Mouse (Mus musculus): ENCODE measurements around the gene Ctsj.
"Not testable (repeated sequence)": the region's sequence is repeated elsewhere in the genome, so short reads cannot be mapped to it uniquely, and the experiment has no call there.

Ctsj gene

DNA sequence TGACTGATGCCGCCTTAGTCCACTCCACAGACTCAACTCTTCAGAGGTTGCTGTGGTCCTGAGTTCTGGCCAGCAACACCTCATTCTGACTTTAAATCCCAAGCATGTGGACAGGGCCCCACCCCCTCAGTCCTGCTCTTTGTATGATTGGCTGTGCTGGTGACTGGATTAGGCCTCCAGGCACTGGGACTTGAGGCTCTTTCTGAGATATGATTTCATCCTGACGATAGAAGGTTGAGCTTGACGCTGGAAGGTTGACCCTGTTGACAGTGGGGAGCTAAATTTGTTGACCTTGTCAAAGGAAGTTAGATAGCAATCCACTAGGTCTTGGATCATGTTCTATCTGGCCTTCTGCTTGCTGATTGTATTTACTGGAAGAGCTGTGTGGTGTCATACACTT lies at the start of gene Ctsj:
Gene Ctsj, minus strand, starts transcription at position 101 of the 400 bp plus-strand sequence.
- DNase-seq (ENCODE audit: low spot score): no peak

DNA sequence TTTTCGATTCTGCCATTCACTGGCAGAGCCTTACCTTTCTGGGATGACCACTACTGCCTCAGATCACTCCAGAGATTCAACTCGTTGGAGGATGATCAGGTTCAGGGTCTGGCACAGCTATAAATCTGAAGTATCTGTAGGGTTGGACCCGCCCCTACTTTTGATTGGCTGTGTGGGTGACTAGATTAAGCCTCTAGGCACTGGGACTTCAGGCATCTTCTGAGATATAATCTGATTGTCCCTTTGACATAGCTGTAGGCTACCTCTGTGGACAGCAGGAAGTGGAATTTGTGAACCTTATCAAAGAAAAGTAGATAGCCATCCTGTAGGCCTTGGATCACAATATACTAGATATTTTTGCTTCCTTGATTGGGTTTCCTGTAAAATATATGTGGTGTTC lies 34.8 kb upstream of the Ctsj start, which contains the start of gene Ctsq:
Gene Ctsq, minus strand, starts transcription at position 101 of the 400 bp plus-strand sequence.
- DNase-seq (ENCODE audit: low spot score): no peak

DNA sequence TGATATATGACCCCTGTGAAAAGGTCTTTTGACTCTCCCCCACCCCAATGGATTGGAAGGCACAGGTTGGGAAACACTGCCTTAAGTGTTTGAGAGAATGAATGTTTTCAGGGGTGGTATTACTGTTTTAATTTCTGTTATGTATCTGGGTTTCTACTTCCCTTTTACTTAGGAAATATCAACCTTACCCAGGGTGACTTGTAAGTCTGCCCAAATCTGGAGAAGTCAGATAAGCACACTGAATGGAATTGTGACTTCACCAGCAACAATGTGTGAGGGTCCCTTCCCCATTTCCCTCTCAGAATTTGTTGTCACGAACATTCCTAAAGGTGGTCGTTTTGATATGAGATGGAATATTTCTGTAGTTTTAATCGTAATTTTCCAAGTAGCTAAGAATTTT lies 17.0 kb upstream of the Ctsj start:
- DNase-seq (ENCODE audit: low spot score): no peak

GRCm38 (mm10) chr13:61021844-61022243 lies 16.1 kb upstream of the Ctsj start:
- DNase-seq (ENCODE audit: low spot score): no peak

- DNase-seq (ENCODE audit: low spot score): no peak
Measured at GRCm38 (mm10) chr13:61010171-61010570, 4.4 kb upstream of the Ctsj start.

DNA sequence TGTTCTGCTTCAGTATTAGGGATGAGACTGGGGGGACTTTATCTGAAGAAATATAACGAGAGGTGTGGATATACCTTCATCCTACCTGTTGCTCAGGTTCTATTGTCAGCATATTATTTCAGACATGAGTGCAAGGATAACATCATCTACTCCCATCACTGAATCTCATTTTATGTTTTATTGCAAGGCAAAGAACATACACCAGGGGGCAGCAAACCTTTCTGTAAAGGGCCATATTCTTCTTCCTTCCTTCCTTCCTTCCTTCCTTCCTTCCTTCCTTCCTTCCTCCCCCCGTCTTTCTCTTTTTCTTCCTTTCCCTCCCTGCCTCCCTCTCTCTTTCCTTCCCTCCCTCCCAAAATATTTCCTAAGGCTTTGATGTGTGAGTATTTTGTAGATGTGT lies 8.2 kb downstream of the Ctsj start:
- DNase-seq (ENCODE audit: low spot score): no peak

DNA sequence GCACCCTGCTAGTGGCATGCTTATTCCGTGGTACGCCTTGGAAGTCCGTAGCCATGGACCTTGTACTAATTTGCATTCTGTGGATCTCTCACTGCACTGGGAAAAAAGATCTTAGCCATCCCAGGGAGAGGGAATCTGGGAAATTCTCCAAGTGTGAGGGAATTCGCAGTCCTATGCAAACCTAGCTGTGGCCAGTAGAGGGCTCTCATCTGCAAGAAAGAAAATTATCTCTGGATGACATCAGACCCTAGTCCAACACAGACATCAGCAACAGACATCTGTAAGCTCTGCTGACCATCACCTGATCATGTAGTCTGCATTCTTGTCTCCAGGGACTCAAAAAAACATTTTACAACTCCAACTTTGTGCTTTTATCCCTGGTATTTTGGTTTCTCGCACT lies 18.8 kb downstream of the Ctsj start:
- DNase-seq (ENCODE audit: low spot score): not testable (repeated sequence)

DNA sequence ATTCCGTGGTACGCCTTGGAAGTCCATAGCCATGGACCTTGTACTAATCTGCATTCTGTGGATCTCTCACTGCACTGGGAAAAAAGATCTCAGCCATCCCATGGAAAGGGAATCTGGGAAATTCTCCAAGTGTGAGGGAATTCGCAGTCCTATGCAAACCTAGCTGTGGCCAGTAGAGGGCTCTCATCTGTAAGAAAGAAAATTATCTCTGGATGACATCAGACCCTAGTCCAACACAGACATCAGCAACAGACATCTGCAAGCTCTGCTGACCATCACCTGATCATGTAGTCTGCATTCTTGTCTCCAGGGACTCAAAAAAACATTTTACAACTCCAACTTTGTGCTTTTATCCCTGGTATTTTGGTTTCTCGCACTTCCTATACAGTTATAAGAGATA lies 33.4 kb downstream of the Ctsj start:
- not testable (repeated sequence) for DNase-seq (ENCODE audit: low spot score)

DNA sequence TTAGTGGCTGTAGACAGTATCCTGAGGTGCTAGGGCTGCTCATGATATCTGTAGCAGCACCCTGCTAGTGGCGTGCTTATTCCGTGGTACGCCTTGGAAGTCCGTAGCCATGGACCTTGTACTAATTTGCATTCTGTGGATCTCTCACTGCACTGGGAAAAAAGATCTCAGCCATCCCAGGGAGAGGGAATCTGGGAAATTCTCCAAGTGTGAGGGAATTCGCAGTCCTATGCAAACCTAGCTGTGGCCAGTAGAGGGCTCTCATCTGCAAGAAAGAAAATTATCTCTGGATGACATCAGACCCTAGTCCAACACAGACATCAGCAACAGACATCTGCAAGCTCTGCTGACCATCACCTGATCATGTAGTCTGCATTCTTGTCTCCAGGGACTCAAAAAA lies 41.8 kb downstream of the Ctsj start:
- not testable (repeated sequence) for DNase-seq (ENCODE audit: low spot score)

DNA sequence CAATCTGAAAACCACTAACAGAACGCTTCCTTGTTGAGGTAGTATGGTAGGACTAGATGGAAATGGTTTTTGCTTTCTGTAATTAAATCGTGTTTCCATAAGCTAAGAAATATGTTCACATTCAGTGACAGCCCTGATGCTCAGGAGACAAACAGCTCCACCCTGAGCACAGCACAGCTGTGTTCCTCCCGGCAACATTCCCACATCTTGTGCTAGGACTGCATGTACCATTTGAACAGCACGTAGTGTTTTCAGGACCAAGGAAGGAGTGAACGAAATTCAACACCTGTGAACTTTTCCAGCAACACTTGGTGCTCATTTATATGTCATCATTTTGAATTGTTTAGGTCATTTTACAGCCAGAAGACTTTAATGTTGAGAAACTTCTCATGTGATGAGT lies 44.1 kb downstream of the Ctsj start:
- DNase-seq (ENCODE audit: low spot score): no peak
